Mouse (Mus musculus) lung, adult 2 months (tissue): ENCODE results near the gene Dstn.

Source experiments
- CTCF ChIP-seq: fragments of 200-500 bp; IDR thresholded peaks from 2 replicates; pipeline ENCODE4 v1.5.1; 2011; ENCODE audit warnings: mild to moderate bottlenecking, low read length, control low read depth; ENCODE audit not compliant: insufficient read depth
- POLR2A ChIP-seq: fragments of 200-500 bp; IDR thresholded peaks from 2 replicates; pipeline ENCODE4 v1.6.1; 2011; ENCODE audit warnings: low read depth, mild to moderate bottlenecking, control low read depth, low read length, borderline replicate concordance; ENCODE audit errors: extremely low read depth

- TF ChIP-seq CTCF = no peak
- no peak for TF ChIP-seq POLR2A
Measured at GRCm38 (mm10) chr2:143991964-143992672, 77.0 kb downstream of the Dstn start.
